Mouse (Mus musculus): ENCODE results near the gene Sgpl1.

GRCm38 (mm10) chr10:61086502-61086901, 61.0 kb downstream of the Sgpl1 start:
- no peak for TF ChIP-seq CTCF (IDR thresholded peaks at IDR 0.05; ENCODE audit: borderline replicate concordance, insufficient read depth, low read length)
- TF ChIP-seq POLR2A (IDR thresholded peaks at IDR 0.05; ENCODE audit: low read depth, low read length), result no peak

All from embryonic fibroblast, embryonic 13.5 days (primary cell).